Mouse (Mus musculus): Measurements from ENCODE around the gene Pdxp.
"Not testable (repeated sequence)": the region's sequence is repeated elsewhere in the genome, so short reads cannot be mapped to it uniquely, and the experiment has no call there.

The Pdxp gene

DNA sequence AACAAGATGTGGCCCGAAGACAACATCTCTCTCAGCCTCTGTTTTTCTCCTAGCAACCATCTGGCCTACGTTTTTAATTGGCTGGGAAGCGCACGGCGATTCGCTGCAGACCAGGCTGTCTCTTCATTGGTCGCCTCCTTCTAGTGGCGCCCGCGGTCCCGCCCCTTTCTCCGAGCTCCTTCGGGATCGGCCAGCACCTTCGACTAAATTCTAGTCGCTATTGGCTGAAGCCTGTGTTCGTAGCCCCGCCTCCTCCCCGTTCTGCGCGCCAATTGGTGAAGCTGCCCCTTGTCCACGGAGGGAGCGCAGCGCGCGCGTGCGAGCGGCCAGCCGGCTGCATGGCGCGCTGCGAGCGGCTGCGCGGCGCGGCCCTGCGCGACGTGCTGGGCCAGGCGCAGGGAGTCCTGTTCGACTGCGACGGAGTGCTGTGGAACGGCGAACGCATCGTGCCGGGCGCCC lies at the start of gene Pdxp:
Gene Pdxp, plus strand, starts transcription at position 288 of the 459 bp plus-strand sequence.
- peak; percentile 98 for DNase-seq (ENCODE audit: low read depth, low spot score)

GRCm38 (mm10) chr15:78868398-78868797 lies 45.3 kb upstream of the Pdxp start:
- no peak for DNase-seq (ENCODE audit: low read depth, low spot score)

GRCm38 (mm10) chr15:78868826-78869233 lies 44.9 kb upstream of the Pdxp start:
- no peak for DNase-seq (ENCODE audit: low read depth, low spot score)

DNA sequence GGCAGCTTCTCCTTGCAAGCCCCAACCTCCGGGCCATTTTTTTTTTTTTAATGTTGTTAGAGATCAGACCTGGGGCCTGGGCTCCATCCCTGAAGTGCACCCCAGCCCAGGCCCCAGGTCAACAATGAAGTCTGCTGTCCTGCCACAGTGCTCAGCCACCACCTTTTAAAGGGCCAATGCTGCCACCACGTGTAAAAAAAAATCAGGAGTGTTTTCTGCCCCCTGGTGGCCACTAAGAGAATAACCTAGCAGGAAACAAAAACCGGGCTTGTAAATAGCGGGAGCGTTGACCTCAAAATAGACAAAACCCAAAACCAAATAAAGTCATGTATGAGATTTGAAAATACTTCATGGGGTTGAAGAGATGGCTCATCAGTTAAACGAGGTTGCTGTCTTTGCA lies 43.9 kb upstream of the Pdxp start:
- no peak for DNase-seq (ENCODE audit: low read depth, low spot score)

DNA sequence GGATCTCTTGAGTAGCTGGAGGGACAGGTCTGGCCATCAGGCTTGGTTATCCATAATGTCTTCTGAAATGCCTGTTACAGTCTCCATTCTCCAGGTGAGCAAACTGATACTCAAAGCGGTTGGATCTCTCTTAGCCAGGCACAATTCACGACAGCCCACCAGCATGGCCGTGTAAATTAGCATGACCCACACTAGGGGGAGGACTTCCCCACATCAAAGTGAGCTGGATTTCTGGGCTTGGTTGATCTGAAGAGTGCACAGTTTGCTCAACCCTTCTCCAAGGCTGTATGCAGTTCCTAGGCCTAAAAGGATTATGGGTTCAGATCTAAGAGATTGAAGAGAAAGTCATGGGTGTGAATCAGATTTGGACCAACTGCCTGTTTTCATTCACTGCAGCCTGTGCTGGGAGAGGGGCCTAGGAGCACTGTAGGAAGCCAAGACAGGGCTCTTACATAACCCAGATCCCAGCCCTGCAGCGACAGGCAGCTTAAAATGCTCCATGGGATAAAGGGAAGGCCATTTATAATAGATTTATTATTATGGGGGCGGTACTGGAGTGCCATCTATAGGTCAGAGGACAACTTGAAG lies 41.6 kb upstream of the Pdxp start:
- DNase-seq (ENCODE audit: low read depth, low spot score) = no peak

GRCm38 (mm10) chr15:78873803-78874435 lies 39.8 kb upstream of the Pdxp start:
- DNase-seq (ENCODE audit: low read depth, low spot score) = no peak

DNA sequence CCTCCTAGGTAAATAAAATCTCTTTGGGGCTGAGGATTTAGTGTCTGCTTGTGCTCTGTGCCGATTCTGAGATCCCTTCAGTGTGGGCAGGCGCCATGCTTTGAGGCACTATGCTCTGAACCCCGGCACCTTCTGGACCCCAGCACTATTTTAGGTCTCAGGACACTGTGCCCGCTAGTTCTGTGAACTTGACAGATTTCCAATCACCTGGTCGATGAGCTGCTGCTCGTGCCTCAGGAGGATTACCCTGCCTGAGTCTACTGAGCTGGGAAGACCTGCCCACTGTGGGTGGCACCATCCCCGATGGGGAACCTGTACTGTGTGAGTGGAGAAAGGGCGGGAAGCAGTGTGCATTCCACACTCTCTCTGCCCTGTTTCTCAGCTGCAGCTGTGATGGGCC lies 38.7 kb upstream of the Pdxp start:
- no peak for DNase-seq (ENCODE audit: low read depth, low spot score)

- no peak for DNase-seq (ENCODE audit: low read depth, low spot score)
These were observed 38.2 kb upstream of the Pdxp start for GRCm38 (mm10) chr15:78875537-78875936.

GRCm38 (mm10) chr15:78876258-78876696 lies 37.4 kb upstream of the Pdxp start:
- peak; percentile 60 for DNase-seq (ENCODE audit: low read depth, low spot score)

DNA sequence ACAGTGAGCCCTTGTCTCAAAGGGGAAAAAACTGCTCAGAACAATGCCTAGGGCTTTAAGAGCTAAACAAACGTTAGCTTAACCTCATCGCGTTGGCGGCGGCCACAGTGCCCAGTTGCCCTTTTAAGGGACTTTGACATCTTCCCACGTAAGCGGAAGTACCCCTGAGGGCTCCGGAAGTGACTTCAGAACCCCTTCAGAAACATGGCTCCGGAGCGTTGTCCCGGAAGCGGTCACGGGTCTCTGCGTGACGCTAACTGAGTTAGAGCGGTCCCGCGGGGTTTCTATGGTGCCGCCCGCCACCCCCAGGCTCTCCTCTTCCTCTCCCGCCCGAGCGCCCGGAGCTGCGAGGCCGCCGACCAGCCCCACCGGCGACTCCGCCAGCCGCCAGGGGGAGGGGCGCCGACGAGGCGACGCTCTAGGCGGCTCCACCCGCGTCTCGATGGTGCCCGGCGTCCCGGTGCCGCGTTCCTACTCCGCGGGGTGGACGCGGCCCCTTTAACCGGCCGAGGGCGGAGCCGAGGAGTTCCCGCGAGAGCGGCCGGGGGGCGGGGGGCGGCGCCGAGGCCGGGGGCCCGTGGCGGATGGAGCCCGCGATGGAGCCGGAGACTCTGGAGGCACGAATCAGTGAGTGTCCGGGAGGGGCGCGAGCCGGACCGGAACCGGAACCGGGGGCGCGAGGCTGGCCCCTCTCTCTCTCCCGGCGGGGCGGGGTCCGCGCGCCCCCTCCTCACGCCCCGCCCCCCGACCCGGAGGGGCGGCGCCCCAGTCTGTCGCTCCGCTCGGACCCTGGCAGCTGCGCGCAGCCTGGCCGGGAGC lies 36.5 kb upstream of the Pdxp start, which contains the start of gene Gga1:
Gene Gga1, plus strand, starts transcription at position 200 of the 819 bp plus-strand sequence.
- peak; percentile 98 for DNase-seq (ENCODE audit: low read depth, low spot score)

- DNase-seq (ENCODE audit: low read depth, low spot score) = no peak
These were observed 35.8 kb upstream of the Pdxp start for GRCm38 (mm10) chr15:78877810-78878390.

- DNase-seq (ENCODE audit: low read depth, low spot score) = not testable (repeated sequence)
These were observed 34.8 kb upstream of the Pdxp start for GRCm38 (mm10) chr15:78878792-78879516.

GRCm38 (mm10) chr15:78880432-78880831 lies 33.3 kb upstream of the Pdxp start:
- no peak for DNase-seq (ENCODE audit: low read depth, low spot score)

GRCm38 (mm10) chr15:78881828-78882227 lies 31.9 kb upstream of the Pdxp start:
- no peak for DNase-seq (ENCODE audit: low read depth, low spot score)

DNA sequence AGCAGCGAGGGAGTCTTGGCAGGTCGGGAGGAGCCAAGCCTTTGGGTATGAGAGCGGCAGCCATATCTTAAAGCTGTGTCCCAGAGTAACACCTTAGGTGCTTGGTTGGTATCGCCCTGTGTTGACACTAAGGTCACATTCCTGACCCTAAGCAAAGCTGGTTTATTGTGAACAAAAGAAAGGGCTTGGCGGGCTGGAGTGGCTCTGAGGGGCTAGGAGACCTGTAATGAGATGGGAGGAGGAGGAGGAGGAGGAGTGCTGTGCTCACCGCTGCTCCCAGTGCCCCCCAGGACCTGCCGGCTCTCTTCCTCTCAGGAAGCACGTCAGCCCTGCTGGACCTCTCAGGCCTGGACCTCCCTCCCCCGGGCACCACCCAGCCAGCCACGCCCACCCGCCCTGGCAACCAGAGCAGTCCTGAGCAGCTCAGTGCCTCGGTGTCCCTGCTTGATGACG lies 24.3 kb upstream of the Pdxp start:
- no peak for DNase-seq (ENCODE audit: low read depth, low spot score)

GRCm38 (mm10) chr15:78892440-78892839 lies 21.3 kb upstream of the Pdxp start:
- no peak for DNase-seq (ENCODE audit: low read depth, low spot score)

DNA sequence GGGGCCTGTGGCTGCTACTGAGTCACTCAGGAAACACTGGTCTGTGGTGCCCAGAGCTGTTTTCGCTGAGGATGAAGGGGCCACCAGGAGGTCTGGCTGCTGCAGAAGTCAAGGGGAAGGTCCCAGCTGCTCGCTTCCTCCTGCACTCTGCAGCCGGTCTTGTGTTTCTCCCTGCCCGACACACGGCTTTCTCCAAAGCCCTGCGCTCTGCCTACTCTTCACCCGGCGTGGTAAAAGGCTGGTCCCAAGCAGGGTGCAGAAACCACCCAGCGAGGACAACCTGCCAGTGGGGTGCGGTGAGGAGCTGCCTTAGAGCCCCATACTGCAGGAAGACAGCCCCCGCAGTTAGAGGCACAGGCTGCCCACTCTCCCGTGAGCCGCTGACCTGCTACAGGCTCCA lies 19.0 kb upstream of the Pdxp start:
- DNase-seq (ENCODE audit: low read depth, low spot score) = no peak

GRCm38 (mm10) chr15:78895741-78896140 lies 18.0 kb upstream of the Pdxp start:
- DNase-seq (ENCODE audit: low read depth, low spot score) = no peak

DNA sequence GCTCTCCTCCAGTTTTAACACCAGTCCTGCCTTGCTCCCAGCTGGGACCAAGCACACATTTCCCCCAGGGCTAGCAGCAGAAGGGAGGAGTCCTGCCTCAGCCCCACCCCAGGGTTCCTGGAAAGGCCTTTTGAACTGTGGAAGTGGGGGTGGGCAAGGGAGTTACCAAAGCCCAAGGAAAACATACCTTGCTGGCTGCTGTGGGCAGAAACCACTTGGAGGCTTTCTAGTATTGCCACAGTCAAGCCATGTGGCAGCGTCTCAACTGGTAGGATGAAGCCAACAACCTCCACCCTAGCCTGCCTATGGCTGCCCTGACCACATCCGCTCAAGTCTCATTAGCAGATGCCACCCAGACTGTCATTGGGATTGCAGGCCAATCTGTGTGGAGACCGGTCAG lies 17.6 kb upstream of the Pdxp start:
- no peak for DNase-seq (ENCODE audit: low read depth, low spot score)

DNA sequence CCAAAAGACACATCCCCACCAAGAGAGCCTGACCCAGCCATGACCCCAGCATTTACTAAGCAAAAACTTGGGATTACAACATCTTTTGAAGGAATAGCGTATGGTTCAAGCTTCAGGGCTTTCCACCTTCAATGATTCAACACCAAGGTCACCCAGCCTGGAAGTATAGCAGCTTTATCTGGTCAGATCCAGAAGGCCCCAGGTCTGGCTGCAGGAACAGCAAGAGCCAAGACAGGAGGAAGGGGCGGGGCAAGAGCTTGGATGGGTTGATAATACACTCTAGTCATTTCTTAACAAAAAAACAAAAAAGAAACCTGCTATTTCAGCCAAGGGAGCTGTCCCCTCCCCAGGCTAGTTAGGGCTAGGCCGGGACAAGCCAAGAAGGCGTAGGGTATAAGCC lies 16.2 kb upstream of the Pdxp start:
- DNase-seq (ENCODE audit: low read depth, low spot score) = no peak

DNA sequence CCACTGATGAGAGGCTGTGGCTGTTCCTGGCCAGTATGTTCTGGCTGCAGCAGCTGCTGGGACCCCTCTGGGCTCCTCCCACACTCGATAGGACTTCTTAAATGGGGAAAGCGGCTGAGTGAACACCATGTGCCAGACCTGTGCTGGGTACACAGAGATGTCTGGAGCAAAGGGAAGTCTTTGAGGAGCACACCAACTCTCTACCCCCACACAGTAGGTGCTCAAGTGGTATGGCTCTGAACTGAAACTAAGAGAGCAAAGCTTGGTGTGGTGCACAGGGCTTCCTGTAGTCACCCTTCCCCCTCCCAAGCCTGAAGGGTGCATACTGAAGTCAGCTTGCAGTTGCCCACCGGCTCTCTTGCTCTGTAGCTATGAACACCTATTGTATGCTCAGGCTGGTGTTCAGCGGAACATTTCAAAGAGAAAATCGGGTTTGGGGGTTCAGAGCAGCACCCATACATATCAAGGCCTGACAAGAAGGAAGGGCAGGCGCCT lies 15.2 kb upstream of the Pdxp start:
- no peak for DNase-seq (ENCODE audit: low read depth, low spot score)

All from telencephalon, adult 2 months (tissue).